Mouse (Mus musculus) bone marrow macrophage, adult 2 months (primary cell): ENCODE data around the gene Rab3il1.

Source experiments
- CTCF ChIP-seq: IDR thresholded peaks from 2 replicates; pipeline ENCODE4 v1.5.1; 2012; ENCODE audit warnings: low read depth, mild to moderate bottlenecking, low read length, moderate library complexity
- POLR2A ChIP-seq: IDR thresholded peaks from 2 replicates; pipeline ENCODE4 v1.6.1; 2012; ENCODE audit warnings: mild to moderate bottlenecking, low read depth, low read length, borderline replicate concordance

DNA sequence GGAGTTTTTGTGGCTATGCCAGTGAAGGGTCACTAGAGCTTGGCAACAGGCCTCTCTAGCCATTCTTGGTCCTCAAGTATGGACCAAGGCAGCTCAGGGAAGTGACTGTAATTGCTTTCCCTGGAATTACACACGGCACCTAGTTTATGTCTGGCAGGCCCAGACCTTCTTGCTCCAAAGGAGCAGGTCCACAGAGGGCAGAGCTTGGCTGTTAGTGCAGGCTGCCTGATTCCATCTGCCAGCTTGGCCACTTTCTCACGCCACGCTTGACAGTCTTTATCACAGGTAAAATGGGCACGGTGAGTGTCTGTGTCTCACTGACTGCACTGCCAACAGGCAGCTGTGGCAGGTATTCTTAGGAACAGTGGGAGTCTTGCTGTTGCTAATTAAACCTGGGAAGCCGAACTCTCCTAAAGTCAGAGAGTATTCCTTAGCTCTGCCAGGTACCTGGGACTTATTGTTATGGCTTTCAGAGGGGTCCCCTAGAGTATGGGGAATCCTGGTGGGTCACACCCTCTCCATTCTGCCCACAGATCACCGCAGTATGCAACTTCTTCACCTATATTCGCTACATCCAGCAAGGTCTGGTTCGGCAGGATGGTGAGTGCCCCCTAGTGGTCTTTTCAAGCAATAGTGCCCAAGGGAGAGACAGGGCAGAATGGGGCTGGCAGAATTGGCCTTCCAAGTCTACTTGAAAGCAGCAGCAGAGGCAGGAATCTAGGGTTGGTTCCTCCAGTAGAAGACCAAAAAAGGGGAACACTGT lies 31.9 kb downstream of the Rab3il1 start:
- TF ChIP-seq CTCF (peak; percentile 83), POLR2A (no peak)
